9 mouse cellular contexts compared by ENCODE assay signal in the genomic region with DNA sequence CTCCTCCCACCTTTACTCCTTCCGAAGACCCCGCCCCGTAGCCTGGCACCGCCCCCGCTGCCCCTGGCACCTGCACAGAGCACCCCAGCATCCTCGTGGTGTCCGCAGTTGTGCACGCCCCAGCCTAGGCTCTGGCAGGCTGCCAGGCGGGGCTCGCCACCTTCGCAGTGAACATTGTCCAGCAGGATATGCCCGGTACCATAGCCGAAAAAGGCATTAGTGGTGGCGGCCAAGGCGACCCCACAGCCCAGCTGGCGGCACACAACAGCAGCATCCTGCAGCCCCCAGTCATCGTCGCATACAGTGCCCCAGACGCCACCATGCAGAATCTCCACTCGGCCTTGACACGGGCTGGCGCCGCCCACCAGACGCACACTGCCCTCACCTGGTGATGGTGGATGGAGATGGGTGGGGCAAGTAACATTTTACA. TPM values are rescaled to one million over a fixed set of nuclear protein-coding genes. Genes with fewer than 3 reads are reported as not detected.
DNase-seq lines count a peak whose midpoint lies in the region; ATAC-seq lines count a peak whose summit lies in the region.
"Had no signal": no experiment of that assay in that cellular context is flagged by ENCODE, and none has a peak within 500 bp of the region (broad histone marks: within the 10 kb centered on the region; RNA-seq: fewer than 3 reads in every experiment).

No protein-coding gene starts in this region.

- peaks cover 19% of the 10 kb centered on the region for H3K4me1 ChIP-seq in heart, embryonic 12.5 days (replicated peaks)

- H3K27ac ChIP-seq in heart, embryonic 12.5 days (ENCODE audit: poor library complexity, severe bottlenecking) = no peak overlapping the region

- peak; percentile 52 for DNase-seq in adrenal gland, postnatal 14 days
- DNase-seq in adrenal gland, postnatal 4 days (ENCODE audit: low spot score in 2 of 2) = no peak
- peak; percentile 25 to 57 for DNase-seq in adrenal gland, postnatal 36 days
- DNase-seq in kidney, postnatal 10 days = peak; percentile 78
- peak; percentile 46 to 67 for DNase-seq in lung, postnatal 4 days
- no peak for DNase-seq in T-cell, adult 2 months (ENCODE audit: low spot score)
- no peak for DNase-seq in gastrocnemius, postnatal 25 days

- H3K4me2 ChIP-seq in heart, embryonic 12.5 days = peak overlapping the region; percentile 61

- H3K36me3 ChIP-seq in heart, embryonic 12.5 days = no peaks in the 10 kb centered on the region

- no peaks in the 10 kb centered on the region for H3K9me3 ChIP-seq in heart, embryonic 12.5 days (replicated peaks)

- H3K4me3 ChIP-seq in heart, embryonic 12.5 days = peak overlapping the region; percentile 17

- H3K9ac ChIP-seq in heart, embryonic 12.5 days = peak overlapping the region; percentile 5; the same call in 1 of the 2 replicates

- H3K27me3 ChIP-seq in heart, embryonic 12.5 days (replicated peaks) = peaks cover 3% of the 10 kb centered on the region

- no peak for ATAC-seq in heart, embryonic 12.5 days (ENCODE audit: insufficient number of reproducible peaks, low FRiP score)

- WGBS in heart, embryonic 12.5 days = 10% methylated on average over 24 of the region's 24 CpGs

RNA-seq across cellular contexts. Expression of a gene that starts 8.8 kb away (rescaled TPM):
- total RNA-seq in adrenal gland, postnatal 14 days (2021) = 2.1 and 3.1 TPM in 2 replicates
- 1 to 10 TPM; 6.7 to 8.1 TPM for total RNA-seq in adrenal gland, postnatal 4 days (2021)
- 1 to 10 TPM; 2.3 to 3.3 TPM for total RNA-seq in adrenal gland, postnatal 36 days (2021)
- polyA plus RNA-seq in heart, embryonic 12.5 days (2016; fragmentation: Nextera tagmentation; extraction: Ambion mirVana) = 0.70 and 1.6 TPM in 2 replicates
- total RNA-seq in gastrocnemius, postnatal 25 days (2021) = 1 to 10 TPM in 1 of 2 experiments, under 1 TPM in 1; 0.67 to 1.2 TPM

RNA-seq across cellular contexts. Expression of a gene that starts 14.4 kb away (rescaled TPM):
- not detected in 2 replicates for total RNA-seq in adrenal gland, postnatal 14 days (2021)
- under 1 TPM in 1 of 2 experiments, not detected in 1; 0.45 TPM for total RNA-seq in adrenal gland, postnatal 4 days (2021)
- not detected for total RNA-seq in adrenal gland, postnatal 36 days (2021)
- 0.13 TPM in 1 of 2 replicates, not detected in the other for polyA plus RNA-seq in heart, embryonic 12.5 days (2016; fragmentation: Nextera tagmentation; extraction: Ambion mirVana)
- not detected for total RNA-seq in gastrocnemius, postnatal 25 days (2021)
- polyA plus RNA-seq: C2C12 had no signal

RNA-seq across cellular contexts. Expression of a gene that starts 29.1 kb away (rescaled TPM):
- 15.4 and 15.5 TPM in 2 replicates for total RNA-seq in adrenal gland, postnatal 14 days (2021)
- total RNA-seq in adrenal gland, postnatal 4 days (2021) = 10 to 100 TPM; 18.6 to 19.0 TPM
- total RNA-seq in adrenal gland, postnatal 36 days (2021) = 10 to 100 TPM; 13.3 to 17.1 TPM
- polyA plus RNA-seq in heart, embryonic 12.5 days (2016; fragmentation: Nextera tagmentation; extraction: Ambion mirVana) = 28.7 and 29.9 TPM in 2 replicates
- total RNA-seq in gastrocnemius, postnatal 25 days (2021) = 1 to 10 TPM; 5.9 to 7.3 TPM

RNA-seq across cellular contexts. Expression of a gene that starts 31.1 kb away (rescaled TPM):
- 462 and 482 TPM in 2 replicates for total RNA-seq in adrenal gland, postnatal 14 days (2021)
- total RNA-seq in adrenal gland, postnatal 4 days (2021) = 100 to 1,000 TPM; 285 to 303 TPM
- 100 to 1,000 TPM; 499 to 690 TPM for total RNA-seq in adrenal gland, postnatal 36 days (2021)
- polyA plus RNA-seq in heart, embryonic 12.5 days (2016; fragmentation: Nextera tagmentation; extraction: Ambion mirVana) = 214 and 222 TPM in 2 replicates
- total RNA-seq in gastrocnemius, postnatal 25 days (2021) = 100 to 1,000 TPM; 282 to 288 TPM

Comparison
In these comparisons a context has a peak if more than half of its experiments do, and no peak if none do; other contexts are left out.
1. DNase-seq: peak in adrenal gland, postnatal 14 days (single experiment), adrenal gland, postnatal 36 days (2 of 2), kidney, postnatal 10 days (single experiment) and lung, postnatal 4 days (2 of 2); none in adrenal gland, postnatal 4 days (0 of 2), T-cell, adult 2 months (single experiment) and gastrocnemius, postnatal 25 days (single experiment).